Mouse (Mus musculus) stomach, postnatal 0 days (tissue): ENCODE measurements around the gene Mad2l2. TPM values are rescaled to one million over a fixed set of nuclear protein-coding genes. Genes with fewer than 3 reads are reported as not detected.

Source experiments
- ATAC-seq: fragments of 200-750 bp; cut with Nextera tagmentation; 2 replicates; pipeline ENCODE4 v1.8.0; 2017; ENCODE audit not compliant: low FRiP score, low TSS enrichment
- DNase-seq: peaks from one replicate; pipeline ENCODE4 v3.0.0-alpha.2; 2016; ENCODE audit warnings: low spot score
- H3K27ac ChIP-seq: fragments of 300-500 bp; sonication (generic); replicated peaks from 2 replicates; pipeline ENCODE4 v1.5.1; 2014; ENCODE audit warnings: mild to moderate bottlenecking, control low read depth
- H3K27me3 ChIP-seq: fragments of 300-500 bp; sonication (generic); 2 replicates; pipeline ENCODE4 v1.6.1; 2014; ENCODE audit warnings: low read length; ENCODE audit not compliant: control insufficient read depth, insufficient read depth
- H3K36me3 ChIP-seq: fragments of 300-500 bp; sonication (generic); 2 replicates; pipeline ENCODE4 v1.6.1; 2014; ENCODE audit warnings: low read length, mixed read lengths; ENCODE audit not compliant: control insufficient read depth, insufficient read depth
- H3K4me1 ChIP-seq: fragments of 300-500 bp; sonication (generic); replicated peaks from 2 replicates; pipeline ENCODE4 v1.6.1; 2014; ENCODE audit warnings: antibody characterized with exemption; ENCODE audit not compliant: control insufficient read depth, insufficient read depth
- H3K4me2 ChIP-seq: fragments of 300-500 bp; sonication (generic); replicated peaks from 2 replicates; pipeline ENCODE4 v1.6.1; 2014; ENCODE audit warnings: low read depth, mild to moderate bottlenecking, control low read depth, moderate library complexity
- H3K4me3 ChIP-seq: fragments of 300-500 bp; sonication (generic); 2 replicates; pipeline ENCODE4 v1.5.1; 2014; ENCODE audit warnings: low read depth, low read length, control low read depth
- H3K9ac ChIP-seq: fragments of 300-500 bp; sonication (generic); 2 replicates; pipeline ENCODE4 v1.6.1; 2014; ENCODE audit warnings: mild to moderate bottlenecking, low read length, control low read depth, mixed read lengths
- H3K9me3 ChIP-seq: fragments of 300-500 bp; sonication (generic); 2 replicates; pipeline ENCODE4 v1.6.1; 2016; ENCODE audit warnings: low read length; ENCODE audit not compliant: control insufficient read depth
- CTCF ChIP-seq: IDR thresholded peaks from 2 replicates; pipeline ENCODE4 v1.5.1; 2016; ENCODE audit warnings: antibody characterized with exemption, low read depth, mild to moderate bottlenecking, moderate library complexity
- EP300 ChIP-seq: optimal IDR thresholded peaks from 2 replicates; pipeline ENCODE3; 2016; ENCODE audit warnings: antibody characterized with exemption
- WGBS: fragments of 180-500 bp; shearing (Covaris S2); extraction: QIAGEN DNeasy Blood & Tissue Kit; methylation state at CpG from one replicate; pipeline ENCODE4 v1.1.7; 2014; 5-methylcytosine and 5-hydroxymethylcytosine counted together
- polyA plus RNA-seq: library from polyadenylated mRNA; unstranded; fragments of >200 nt; fragmentation: Nextera tagmentation; extraction: Ambion mirVana; gene quantifications from 2 replicates; pipeline ENCODE4 v1.2.1, GENCODE M21; 2015

The Mad2l2 gene
- polyA plus RNA-seq, 1 experiment from 2014 or later = 25.0 TPM

DNA sequence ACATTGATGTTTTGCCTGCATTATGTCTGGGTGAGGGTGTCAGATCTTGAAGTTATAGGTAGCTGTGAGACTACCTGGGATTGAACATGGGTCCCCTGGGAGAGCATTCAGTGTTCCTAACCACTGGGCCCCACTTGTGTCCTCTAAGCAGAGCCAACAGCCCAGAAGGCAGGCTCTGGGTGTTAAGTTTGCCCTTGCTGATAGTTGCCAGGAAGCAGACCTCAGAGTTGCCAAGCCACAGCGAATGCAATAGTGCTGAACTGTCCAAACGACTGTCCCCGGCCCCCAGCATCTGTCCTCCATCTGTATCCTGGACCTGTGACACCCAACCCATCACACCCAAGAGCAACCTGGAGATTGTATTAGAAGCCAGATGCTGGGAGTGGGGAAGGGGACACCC is 31.5 kb upstream of the Mad2l2 start:
- 58% methylated on average over 3 of the region's 3 CpGs for WGBS
- no peak for DNase-seq
- H3K27ac ChIP-seq = no peak overlapping the region
- H3K9ac ChIP-seq = no peak overlapping the region
- H3K4me2 ChIP-seq = no peak overlapping the region
- H3K4me1 ChIP-seq = no peaks in the 10 kb centered on the region
- H3K27me3 ChIP-seq = no peaks in the 10 kb centered on the region
- no peak for ATAC-seq
- no peak for TF ChIP-seq EP300
- no peak for TF ChIP-seq CTCF
- no peaks in the 10 kb centered on the region for H3K9me3 ChIP-seq
- H3K4me3 ChIP-seq = no peak overlapping the region
- no peaks in the 10 kb centered on the region for H3K36me3 ChIP-seq

DNA sequence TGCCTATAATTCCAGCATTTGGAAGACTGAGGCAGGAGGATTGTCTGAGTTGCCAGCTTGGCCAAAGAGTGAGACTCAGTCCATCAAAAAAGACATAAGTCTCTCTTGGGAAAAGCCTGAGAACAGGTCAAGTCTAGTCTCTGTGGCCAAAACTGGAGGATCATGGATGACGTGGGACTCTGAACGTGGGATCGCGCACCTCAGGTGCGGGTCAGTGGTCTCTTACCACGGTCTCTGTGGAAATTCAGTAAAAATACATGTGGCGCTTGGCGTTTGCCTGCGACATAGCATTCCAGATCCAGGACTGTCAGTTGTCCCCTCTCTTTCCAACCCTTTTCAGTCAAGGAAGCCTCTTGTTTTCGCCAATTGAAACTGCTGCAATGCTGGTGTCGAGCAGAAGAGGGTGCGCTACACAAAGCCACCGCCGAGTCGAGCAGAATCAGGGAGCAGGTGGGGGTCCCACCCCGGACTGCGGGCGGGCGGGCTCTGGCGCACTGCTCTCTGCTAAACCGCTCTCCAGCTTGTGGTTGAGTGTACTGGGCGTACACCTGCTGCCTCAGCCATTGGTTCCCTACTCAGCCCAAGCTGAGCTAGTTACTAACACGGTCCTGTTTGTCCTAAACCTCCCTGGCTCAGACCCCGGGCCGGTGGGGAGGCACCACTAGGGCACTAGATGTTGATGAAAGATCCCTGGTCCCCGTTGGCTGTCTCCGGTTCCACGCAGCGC is 28.2 kb upstream of the Mad2l2 start:
- WGBS = 20% methylated on average over 29 of the region's 29 CpGs
- H3K9ac ChIP-seq = peak overlapping the region; percentile 13; the same call in 1 of the 2 replicates

DNA sequence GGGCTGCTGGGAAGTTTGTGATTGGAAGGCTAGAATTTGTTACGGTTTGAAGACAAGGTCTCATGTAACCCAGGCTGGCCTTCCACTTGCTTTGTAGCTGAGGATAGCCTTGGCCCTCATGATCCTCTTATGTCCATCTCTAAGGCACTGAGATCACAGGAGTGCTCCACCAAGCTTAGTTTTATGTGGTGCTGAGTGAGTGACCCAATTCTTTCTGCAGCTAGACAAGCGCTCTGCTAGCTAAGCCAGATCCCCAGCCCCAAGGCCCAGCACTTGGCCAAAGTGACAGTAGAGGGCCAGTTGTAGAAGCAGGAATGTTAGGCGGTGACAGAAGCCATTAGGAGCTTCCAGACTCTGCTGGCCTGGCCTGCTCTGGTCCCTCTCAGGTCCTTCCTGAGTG is 26.0 kb upstream of the Mad2l2 start:
- Histone ChIP-seq H3K36me3 (no peaks in the 10 kb centered on the region), H3K27me3 (no peaks in the 10 kb centered on the region), H3K4me2 (no peak overlapping the region), H3K4me1 (no peaks in the 10 kb centered on the region), H3K9me3 (no peaks in the 10 kb centered on the region), H3K4me3 (no peak overlapping the region), H3K9ac (no peak overlapping the region), H3K27ac (no peak overlapping the region)
- TF ChIP-seq EP300 = no peak
- TF ChIP-seq CTCF = no peak
- 79% methylated on average over 3 of the region's 3 CpGs for WGBS
- DNase-seq = no peak
- ATAC-seq = no peak

More for the DNA sequence above, 28.2 kb upstream of the Mad2l2 start:
- Histone ChIP-seq H3K36me3 (no peaks in the 10 kb centered on the region), H3K9me3 (no peaks in the 10 kb centered on the region), H3K27ac (no peak overlapping the region), H3K4me2 (peak overlapping the region; percentile 53), H3K4me3 (peak overlapping the region; percentile 24), H3K4me1 (no peaks in the 10 kb centered on the region), H3K27me3 (no peaks in the 10 kb centered on the region)
- TF ChIP-seq CTCF (peak; percentile 72), EP300 (no peak)
- peak; percentile 68 for DNase-seq
- peak; percentile 81 for ATAC-seq

DNA sequence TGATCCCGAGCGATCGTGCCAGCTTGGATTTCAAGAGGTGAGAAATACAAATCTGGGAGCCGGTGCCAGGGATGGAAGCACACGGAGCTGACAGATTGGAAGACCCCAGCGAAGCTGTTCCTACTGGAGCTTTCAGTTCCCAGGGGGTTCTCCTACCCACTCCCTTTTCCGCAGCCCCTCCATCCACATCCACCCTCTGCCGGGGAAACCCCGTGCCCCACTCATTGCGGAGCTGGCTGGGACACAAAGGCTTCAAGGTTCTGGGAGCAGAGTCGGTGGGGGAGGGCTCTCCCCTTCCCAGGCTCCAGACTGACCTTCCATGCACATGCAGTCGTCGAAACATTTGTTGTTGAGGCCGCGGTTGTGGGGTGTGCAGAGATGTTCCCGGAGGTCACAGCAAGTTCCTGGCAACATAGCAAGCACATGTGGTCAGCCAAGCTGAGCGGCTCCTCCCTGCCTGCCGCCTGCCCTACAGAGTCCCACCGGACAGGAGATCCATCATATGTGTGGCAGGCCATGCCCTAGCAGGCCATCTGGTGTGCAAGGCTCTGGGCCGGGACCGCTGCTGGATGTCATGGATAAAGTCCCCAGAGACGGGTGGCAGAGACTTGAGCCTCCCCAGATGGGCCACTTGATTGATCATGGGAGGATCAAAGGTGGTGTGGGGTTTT is 22.4 kb upstream of the Mad2l2 start:
- Histone ChIP-seq H3K9me3 (no peaks in the 10 kb centered on the region), H3K4me3 (no peak overlapping the region), H3K9ac (no peak overlapping the region), H3K27me3 (no peaks in the 10 kb centered on the region), H3K27ac (no peak overlapping the region), H3K4me1 (no peaks in the 10 kb centered on the region), H3K4me2 (no peak overlapping the region), H3K36me3 (no peaks in the 10 kb centered on the region)
- DNase-seq (no peak), ATAC-seq (peak; percentile 36; the same call in 1 of the 2 replicates)
- no peak for TF ChIP-seq CTCF
- no peak for TF ChIP-seq EP300
- 31% methylated on average over 22 of the region's 22 CpGs for WGBS

DNA sequence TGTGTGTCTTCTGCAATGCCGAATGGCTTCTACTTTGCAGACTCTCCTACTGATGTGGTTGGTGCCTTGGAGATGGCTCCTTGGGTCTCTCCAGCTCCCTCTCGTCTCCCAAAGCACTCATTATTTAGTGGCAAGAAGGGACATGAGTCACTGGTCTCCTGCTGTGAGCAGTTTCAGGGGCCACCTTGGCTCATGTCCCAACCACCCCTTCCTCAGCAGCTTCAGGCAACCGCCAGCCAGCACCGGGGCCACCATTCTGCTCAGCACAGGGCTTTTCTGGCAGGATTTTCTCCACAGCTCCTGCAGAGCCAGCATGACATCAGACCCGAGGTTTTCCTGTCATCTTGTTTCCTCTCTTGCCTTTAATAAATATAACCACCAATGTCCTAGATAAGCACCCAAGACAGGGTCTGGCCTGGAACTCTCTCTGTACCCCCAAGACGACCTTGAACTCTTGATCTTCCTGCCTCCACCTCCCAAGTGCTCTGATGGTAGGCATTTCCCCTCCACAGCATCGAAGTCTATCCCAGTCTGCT is 21.6 kb upstream of the Mad2l2 start:
- H3K27ac ChIP-seq = no peak overlapping the region
- WGBS = 52% methylated on average over 7 of the region's 7 CpGs
- no peak overlapping the region for H3K4me2 ChIP-seq
- ATAC-seq (no peak), DNase-seq (no peak)
- H3K9ac ChIP-seq = no peak overlapping the region
- TF ChIP-seq CTCF = no peak
- no peak for TF ChIP-seq EP300
- H3K4me1 ChIP-seq = no peaks in the 10 kb centered on the region
- H3K27me3 ChIP-seq = no peaks in the 10 kb centered on the region
- H3K9me3 ChIP-seq = no peaks in the 10 kb centered on the region
- H3K36me3 ChIP-seq = no peaks in the 10 kb centered on the region
- H3K4me3 ChIP-seq = no peak overlapping the region

DNA sequence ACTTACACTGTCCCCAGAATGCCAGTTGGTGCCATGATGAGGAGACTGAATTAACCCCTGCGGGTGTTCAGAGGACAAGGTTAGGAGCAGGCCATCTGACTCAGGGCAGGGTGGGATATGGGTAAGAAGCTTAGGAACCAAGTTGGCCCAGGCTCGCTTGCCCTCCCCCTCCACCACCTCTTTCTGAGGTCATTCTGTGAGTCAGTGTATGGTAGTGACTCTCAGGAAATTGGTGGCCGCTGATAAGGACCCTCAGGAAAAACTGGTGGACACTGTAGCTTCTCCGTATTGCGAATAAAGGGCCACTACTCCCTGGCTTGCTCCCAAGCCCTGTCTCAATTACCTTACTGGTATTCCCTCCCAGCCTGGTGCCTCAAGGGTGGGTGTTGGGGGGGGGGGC is 21.0 kb upstream of the Mad2l2 start:
- Histone ChIP-seq H3K27me3 (no peaks in the 10 kb centered on the region), H3K4me1 (no peaks in the 10 kb centered on the region), H3K27ac (no peak overlapping the region), H3K9me3 (no peaks in the 10 kb centered on the region), H3K4me2 (no peak overlapping the region), H3K36me3 (no peaks in the 10 kb centered on the region), H3K9ac (no peak overlapping the region), H3K4me3 (no peak overlapping the region)
- DNase-seq (no peak), ATAC-seq (no peak)
- TF ChIP-seq EP300 (no peak), CTCF (no peak)
- WGBS = 75% methylated on average over 5 of the region's 5 CpGs
